Mouse (Mus musculus) ES-E14 (cell line): Measurements from ENCODE around the gene Btg1.

Source experiments
- CHD2 ChIP-seq: IDR thresholded peaks from 2 replicates; pipeline ENCODE4 v1.6.1; 2014; ENCODE audit warnings: mild to moderate bottlenecking, low read depth, low read length, inconsistent platforms
- MAFK ChIP-seq: IDR thresholded peaks from 2 replicates; pipeline ENCODE4 v1.6.1; 2014; ENCODE audit warnings: mild to moderate bottlenecking, low read depth, low read length, inconsistent platforms; ENCODE audit not compliant: insufficient read depth
- ZC3H11A ChIP-seq: IDR thresholded peaks from 2 replicates; pipeline ENCODE4 v1.6.1; 2012; ENCODE audit warnings: low read depth, mild to moderate bottlenecking, inconsistent platforms, low read length, borderline replicate concordance
- ZNF384 ChIP-seq: IDR thresholded peaks from 2 replicates; pipeline ENCODE4 v1.6.1; 2012; ENCODE audit warnings: low read depth, low read length, inconsistent platforms

DNA sequence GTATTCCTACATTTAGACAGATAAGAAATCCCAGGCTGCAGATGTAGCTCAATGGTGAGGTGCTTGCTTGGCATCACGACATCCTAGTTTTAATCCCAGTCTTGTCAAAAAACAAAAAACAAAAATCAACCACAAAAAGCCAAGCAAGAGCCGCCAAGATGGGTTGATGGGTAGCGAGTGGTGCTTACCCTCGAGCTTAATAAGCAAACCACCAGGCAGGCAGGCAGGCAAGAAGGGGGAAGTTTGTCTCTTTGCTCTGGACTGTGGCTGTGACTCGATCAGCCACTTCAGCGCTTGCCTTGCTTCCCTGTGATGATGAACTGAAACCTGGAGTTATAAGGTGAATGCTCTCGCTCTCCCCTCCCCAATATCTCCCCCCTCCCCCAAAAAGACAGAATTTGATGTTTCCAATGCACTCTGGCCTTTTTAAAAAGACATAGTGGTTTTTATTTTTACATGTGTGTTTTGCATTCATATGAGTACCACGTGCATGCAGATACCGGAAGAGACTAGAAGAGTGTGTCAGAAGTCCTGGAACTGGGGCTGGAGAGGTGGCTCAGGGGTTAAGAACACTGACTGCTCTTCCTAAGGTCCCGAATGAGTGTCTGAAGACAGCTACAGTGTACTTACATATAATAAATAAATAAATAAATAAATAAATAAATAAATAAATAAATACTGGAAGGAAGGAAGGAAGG, 21.2 kb upstream of the Btg1 start:
- TF ChIP-seq MAFK (no peak), ZC3H11A (no peak), ZNF384 (no peak), CHD2 (no peak)
